Mouse (Mus musculus) brain, embryonic 14.5 days (tissue): ENCODE measurements around the gene Negr1.

Experiments
- CTCF ChIP-seq: fragments of 200-500 bp; IDR thresholded peaks from 2 replicates; pipeline ENCODE4 v1.5.1; 2012; ENCODE audit warnings: inconsistent platforms, mild to moderate bottlenecking, moderate library complexity, borderline replicate concordance; ENCODE audit not compliant: insufficient read depth, insufficient read length; ENCODE audit errors: extremely low read depth
- POLR2A ChIP-seq: fragments of 200-500 bp; IDR thresholded peaks from 2 replicates; pipeline ENCODE4 v1.6.1; 2012; ENCODE audit warnings: mild to moderate bottlenecking, inconsistent platforms, borderline replicate concordance; ENCODE audit not compliant: poor library complexity, insufficient read depth, insufficient read length, severe bottlenecking; ENCODE audit errors: extremely low read depth

- TF ChIP-seq CTCF (no peak), POLR2A (no peak)
Observed at GRCm38 (mm10) chr3:156606846-156607245, 45.3 kb downstream of the Negr1 start.
